Mouse (Mus musculus) retina, embryonic 14.5 days (tissue): ENCODE data around the gene A930002H24Rik.

ENCODE experiments used
- DNase-seq: peaks from one replicate; pipeline ENCODE4 v3.0.0-alpha.2; 2015; ENCODE audit warnings: low spot score

A930002H24Rik gene

GRCm38 (mm10) chr17:63836223-63836622 is 27.4 kb downstream of the A930002H24Rik start:
- DNase-seq, result no peak

DNA sequence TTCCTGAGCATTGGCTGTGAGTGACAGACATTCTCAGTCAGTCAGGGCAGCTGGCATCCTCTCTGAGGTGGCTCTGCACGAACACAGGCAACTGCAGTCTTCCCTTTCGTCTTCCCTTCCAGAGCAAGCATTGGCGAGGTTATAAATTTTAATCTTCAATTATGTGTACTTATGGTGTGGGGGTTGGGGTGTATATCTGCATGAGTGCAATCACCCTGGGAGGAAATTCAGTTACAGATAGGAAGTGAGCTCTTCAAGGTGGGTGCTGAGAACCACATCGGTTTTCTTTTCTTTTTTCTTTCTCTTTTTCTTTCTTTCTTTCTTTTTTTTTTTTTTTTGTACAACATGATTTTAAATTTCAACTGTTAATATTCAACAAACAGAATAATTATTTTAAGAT is 32.0 kb downstream of the A930002H24Rik start:
- DNase-seq, result no peak

DNA sequence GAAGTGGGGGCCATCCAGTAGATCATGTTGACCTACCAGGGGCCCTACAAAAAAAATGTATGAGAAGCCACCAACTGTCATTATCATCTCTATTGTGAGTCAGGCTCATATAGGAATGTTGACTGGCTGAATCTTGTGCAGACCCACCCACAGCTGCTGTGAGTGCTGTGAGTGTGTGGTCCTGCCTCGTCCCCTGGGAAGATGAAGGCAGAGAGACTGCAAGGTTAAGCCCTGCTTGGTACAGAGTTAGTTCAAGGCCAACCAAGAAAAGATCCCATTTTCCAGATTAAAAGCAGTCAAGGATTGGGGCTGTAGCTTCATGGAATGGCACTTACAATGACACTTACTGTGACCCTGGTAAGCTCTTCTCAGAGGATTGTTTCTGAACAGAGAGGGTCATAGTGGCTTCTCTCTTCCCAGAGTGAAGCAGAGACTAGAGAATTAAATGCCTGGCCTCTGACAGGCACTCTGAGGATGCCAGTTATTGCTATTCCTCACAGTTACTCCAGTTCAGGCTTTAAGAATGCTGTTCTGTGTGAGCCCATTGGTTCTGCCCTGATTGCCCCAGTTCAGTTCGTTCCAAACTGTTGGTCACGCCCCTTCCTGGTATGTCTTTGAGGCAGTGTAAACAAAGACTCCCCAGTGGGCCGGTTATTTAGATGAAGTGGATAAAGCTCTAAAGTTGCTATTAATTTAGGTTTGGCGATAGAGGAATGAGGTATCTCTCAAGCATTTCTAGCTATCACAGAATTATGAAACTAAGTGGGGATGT is 34.8 kb downstream of the A930002H24Rik start:
- DNase-seq, result no peak

GRCm38 (mm10) chr17:63826767-63827166 is 36.8 kb downstream of the A930002H24Rik start:
- DNase-seq, result no peak

DNA sequence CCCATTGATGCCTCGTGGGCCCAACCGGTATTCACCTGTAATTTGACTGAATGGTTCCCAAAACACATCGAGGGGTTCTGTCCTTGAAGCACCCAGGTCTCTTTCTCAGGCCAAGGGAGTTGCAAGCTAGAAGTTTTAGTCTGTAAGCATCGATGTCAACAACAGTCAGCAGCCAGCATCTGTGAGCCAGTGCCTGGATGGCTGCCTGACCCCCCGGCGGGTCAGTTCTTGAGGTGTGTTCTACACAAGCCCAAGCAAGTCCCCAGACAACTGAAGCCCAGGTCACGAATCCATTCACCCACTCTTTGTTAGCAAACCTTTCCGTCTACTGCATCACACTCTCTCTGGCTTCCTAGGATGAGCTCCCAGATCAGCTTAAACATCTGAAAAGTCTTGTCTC is 37.4 kb downstream of the A930002H24Rik start:
- no peak for DNase-seq

DNA sequence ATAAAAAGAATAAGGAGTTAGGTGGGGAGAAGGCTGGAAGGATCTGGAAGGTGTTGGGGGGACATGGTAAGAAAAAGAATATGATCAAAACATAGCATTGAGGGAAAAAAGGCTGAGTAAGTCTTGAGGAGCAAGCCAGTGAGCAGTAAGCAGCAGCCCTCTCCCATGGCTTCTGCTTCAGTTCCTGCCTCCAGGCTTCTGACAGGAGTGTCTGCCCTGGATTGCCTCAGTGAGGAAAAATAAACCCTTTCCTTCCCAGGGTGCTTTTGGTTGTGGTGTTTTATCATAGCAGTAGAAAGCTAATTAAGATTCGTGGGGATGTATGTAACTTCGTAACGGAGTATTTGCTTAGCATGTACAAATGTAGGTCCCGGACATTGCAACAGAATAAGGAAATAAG is 39.5 kb downstream of the A930002H24Rik start:
- DNase-seq, result no peak

DNA sequence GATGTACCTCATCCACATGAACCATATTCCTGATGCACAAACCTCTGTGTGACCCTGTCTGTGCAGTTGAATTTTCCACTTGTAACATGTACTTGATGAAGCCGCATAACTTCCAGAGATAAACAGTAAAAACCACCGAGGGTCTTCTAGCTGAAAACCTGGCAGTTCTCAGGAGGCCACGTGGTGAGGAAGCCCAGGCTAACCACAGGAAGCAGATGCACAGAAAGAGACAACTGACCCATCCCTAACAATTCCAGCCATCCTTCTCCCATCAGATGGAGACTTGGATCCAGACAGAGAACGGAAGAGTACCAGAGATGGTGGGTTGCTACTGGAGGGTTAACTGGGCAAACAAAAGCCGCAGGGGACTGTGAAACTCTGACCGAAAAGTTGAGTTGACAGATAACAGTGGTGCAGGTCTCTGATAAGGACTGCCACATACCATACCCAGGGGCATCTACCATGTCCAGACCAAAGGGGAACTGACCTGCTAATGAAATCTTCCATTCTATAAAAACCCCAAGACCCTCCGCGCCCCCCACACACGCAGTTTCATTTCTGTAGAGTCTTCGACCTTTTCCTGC is 45.1 kb downstream of the A930002H24Rik start:
- no peak for DNase-seq

DNA sequence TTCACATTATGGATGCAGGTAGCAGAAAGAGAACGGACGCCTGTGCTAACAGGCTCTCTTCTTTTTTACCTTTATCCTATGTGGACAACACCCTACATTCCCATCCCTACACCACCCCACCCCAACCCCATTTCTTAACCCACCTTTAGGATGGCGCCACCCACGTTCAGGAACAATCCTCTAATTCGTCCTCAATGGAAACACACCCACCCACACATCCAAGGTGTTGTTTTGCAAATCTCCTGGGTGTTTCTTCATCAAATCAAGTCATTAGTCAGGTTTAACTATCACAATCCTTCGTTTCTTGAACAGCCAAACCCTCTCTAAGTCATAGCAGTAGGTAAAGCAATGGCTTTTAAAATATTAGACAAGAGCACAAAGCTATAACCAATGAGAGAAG is 50.0 kb downstream of the A930002H24Rik start:
- DNase-seq, result no peak
